Comparison of ENCODE assay signal across 8 mouse cellular contexts in genomic region chr12:77019708-77020511, GRCm38 (mm10). TPM values are rescaled to one million over a fixed set of nuclear protein-coding genes. Genes with fewer than 3 reads are reported as not detected.
DNase-seq lines count a peak whose midpoint lies in the region; ATAC-seq and TF ChIP-seq lines count a peak whose summit lies in the region.

No protein-coding gene starts in this region.

- H3K9ac ChIP-seq in heart, embryonic 14.5 days (ENCODE audit: low read length), result no peak overlapping the region

- H3K27ac ChIP-seq in heart, embryonic 14.5 days (replicated peaks in 1 of 2; ENCODE audit: control insufficient read depth in 1 of 2, insufficient read depth in 1 of 2, low read depth in 2 of 2, low read length in 2 of 2), result no peak overlapping the region
- no peak overlapping the region for H3K27ac ChIP-seq in heart, embryonic 10.5 days

- peaks cover 2 to 5% of the 10 kb centered on the region in 2 experiments; a peak in 1 of 4 replicates for H3K4me1 ChIP-seq in heart, embryonic 14.5 days (ENCODE audit: control insufficient read depth in 2 of 2, insufficient read depth in 2 of 2, low read length in 2 of 2)
- 0 out of 2 replicates have a peak, but pooled peaks cover 9% of the 10 kb centered on the region for H3K4me1 ChIP-seq in heart, embryonic 10.5 days

- TF ChIP-seq CTCF in brain, embryonic 14.5 days (IDR thresholded peaks at IDR 0.05; ENCODE audit: borderline replicate concordance, extremely low read depth, insufficient read depth, insufficient read length), result no peak

- DNase-seq in heart, embryonic 10.5 days (ENCODE audit: low spot score), result no peak
- DNase-seq in 3T3-L1 (ENCODE audit: low read depth, low spot score), result peak; percentile 87
- DNase-seq in brain, embryonic 14.5 days (ENCODE audit: low read depth), result peak; percentile 83
- peak; percentile 37 to 50 for DNase-seq in frontal cortex, postnatal 10 days (ENCODE audit: low spot score in 2 of 2)
- peak; percentile 58 to 63 for DNase-seq in layer of hippocampus, adult 8-10 months (ENCODE audit: low spot score in 2 of 2)
- peak; percentile 45 for DNase-seq in naive thymus-derived CD4-positive, alpha-beta T cell, adult 2 months (ENCODE audit: low read depth)
- DNase-seq in spleen, postnatal 10 days (ENCODE audit: low spot score in 2 of 2), result no peak

- 0 out of 2 replicates have a peak, but pooled peaks have one; percentile 21 for ATAC-seq in heart, embryonic 14.5 days (ENCODE audit: insufficient number of reproducible peaks, insufficient read depth, low FRiP score, low read depth)

- H3K27me3 ChIP-seq in heart, embryonic 14.5 days (ENCODE audit: control insufficient read depth, insufficient read depth, low read length), result no peaks in the 10 kb centered on the region
- H3K27me3 ChIP-seq in heart, embryonic 10.5 days (ENCODE audit: insufficient read depth, poor library complexity, severe bottlenecking), result peaks cover 27% of the 10 kb centered on the region

- no peaks in the 10 kb centered on the region for H3K36me3 ChIP-seq in heart, embryonic 14.5 days (ENCODE audit: control insufficient read depth, insufficient read depth, low read length)
- no peaks in the 10 kb centered on the region for H3K36me3 ChIP-seq in heart, embryonic 10.5 days

- no peak overlapping the region for H3K4me2 ChIP-seq in heart, embryonic 14.5 days (ENCODE audit: low read length)

- WGBS in heart, embryonic 14.5 days, result 38% methylated on average over 14 of the region's 14 CpGs
- 49% methylated on average over 14 of the region's 14 CpGs for WGBS in heart, embryonic 10.5 days

- H3K4me3 ChIP-seq in heart, embryonic 14.5 days (ENCODE audit: control insufficient read depth in 1 of 2, insufficient read depth in 1 of 2, low read depth in 1 of 2, low read length in 2 of 2), result no peak overlapping the region
- no peak overlapping the region for H3K4me3 ChIP-seq in heart, embryonic 10.5 days

- H3K9me3 ChIP-seq in heart, embryonic 14.5 days (ENCODE audit: control insufficient read depth, low read length), result no peaks in the 10 kb centered on the region
- H3K9me3 ChIP-seq in heart, embryonic 10.5 days, result no peaks in the 10 kb centered on the region

- TF ChIP-seq POLR2A in brain, embryonic 14.5 days (IDR thresholded peaks at IDR 0.05; ENCODE audit: borderline replicate concordance, extremely low read depth, insufficient read depth, insufficient read length, poor library complexity, severe bottlenecking), result no peak

RNA-seq across cellular contexts. Expression of gene Max, which starts 57.9 kb away (rescaled TPM):
- polyA plus RNA-seq in heart, embryonic 14.5 days (2014; fragmentation: Nextera tagmentation; extraction: Ambion mirVana), result 10.9 and 21.7 TPM in 2 replicates
- polyA plus RNA-seq in heart, embryonic 10.5 days (2016; fragmentation: Nextera tagmentation; extraction: Ambion mirVana), result 10.7 and 12.9 TPM in 2 replicates
- 52.8 and 68.7 TPM in 2 replicates for polyA plus RNA-seq in brain, embryonic 14.5 days (2012; rRNA removed)
- 10 to 100 TPM; 70.9 to 85.2 (median 79.5) TPM for total RNA-seq in layer of hippocampus, adult 8-10 months (2022)

Comparison
In these comparisons a context has a peak if more than half of its experiments do, and no peak if none do; other contexts are left out.
1. DNase-seq: peak in 3T3-L1 (single experiment), brain, embryonic 14.5 days (single experiment), frontal cortex, postnatal 10 days (2 of 2), layer of hippocampus, adult 8-10 months (2 of 2) and naive thymus-derived CD4-positive, alpha-beta T cell, adult 2 months (single experiment); none in heart, embryonic 10.5 days (single experiment) and spleen, postnatal 10 days (0 of 2).